Mouse (Mus musculus): ENCODE data around the gene Vstm5. TPM values are rescaled to one million over a fixed set of nuclear protein-coding genes. Genes with fewer than 3 reads are reported as not detected.

Vstm5 gene
- total RNA-seq, 2 experiments from 2014 or later = 1.5 to 3.0 TPM

- ATAC-seq (replicated peaks; ENCODE audit: low FRiP score, low TSS enrichment, poor library complexity, severe bottlenecking) = peak; percentile 91
Measured at GRCm38 (mm10) chr9:15305503-15306397, 66.9 kb downstream of the Vstm5 start, which contains the start of gene Taf1d. Gene Taf1d (plus strand): TSS chr9:15306214.

GRCm38 (mm10) chr9:15306398-15307119 lies 67.7 kb downstream of the Vstm5 start, which contains the start of gene 4931406C07Rik:
Gene 4931406C07Rik (minus strand): TSS chr9:15306448.
- no peak for ATAC-seq (replicated peaks; ENCODE audit: low FRiP score, low TSS enrichment, poor library complexity, severe bottlenecking)

- no peak for ATAC-seq (replicated peaks; ENCODE audit: low FRiP score, low TSS enrichment, poor library complexity, severe bottlenecking)
Measured at GRCm38 (mm10) chr9:15307257-15307656, 68.4 kb downstream of the Vstm5 start.

- no peak for ATAC-seq (replicated peaks; ENCODE audit: low FRiP score, low TSS enrichment, poor library complexity, severe bottlenecking)
Measured at GRCm38 (mm10) chr9:15308254-15308653, 69.4 kb downstream of the Vstm5 start.

Other genes with a start within 250 kb of the Vstm5 start
- 3.9 and 19.7 TPM in 2 replicates for gene Panx1, start 193.6 kb upstream of the Vstm5 start, total RNA-seq (2014; fragmentation: Nextera tagmentation)
- gene Panx1, start 193.6 kb upstream of the Vstm5 start, total RNA-seq (2017) = 5.2 and 5.4 TPM in 2 replicates
- gene Hephl1, start 126.9 kb upstream of the Vstm5 start, total RNA-seq (2014; fragmentation: Nextera tagmentation) = not detected in 2 replicates
- not detected in 2 replicates for gene Hephl1, start 126.9 kb upstream of the Vstm5 start, total RNA-seq (2017)
- gene Med17, start 40.9 kb downstream of the Vstm5 start, total RNA-seq (2014; fragmentation: Nextera tagmentation) = 26.1 and 33.5 TPM in 2 replicates
- 28.2 and 37.4 TPM in 2 replicates for gene Med17, start 40.9 kb downstream of the Vstm5 start, total RNA-seq (2017)
- 439 and 454 TPM in 2 replicates for gene Taf1d, start 67.2 kb downstream of the Vstm5 start, total RNA-seq (2014; fragmentation: Nextera tagmentation)
- gene Taf1d, start 67.2 kb downstream of the Vstm5 start, total RNA-seq (2017) = 1,383 and 1,827 TPM in 2 replicates
- 6.5 and 8.3 TPM in 2 replicates for gene 4931406C07Rik, start 67.4 kb downstream of the Vstm5 start, total RNA-seq (2014; fragmentation: Nextera tagmentation)
- gene 4931406C07Rik, start 67.4 kb downstream of the Vstm5 start, total RNA-seq (2017) = 5.2 and 6.7 TPM in 2 replicates
- gene Cep295, start 118.7 kb downstream of the Vstm5 start, total RNA-seq (2014; fragmentation: Nextera tagmentation) = 71.0 and 86.0 TPM in 2 replicates
- 45.3 and 66.4 TPM in 2 replicates for gene Cep295, start 118.7 kb downstream of the Vstm5 start, total RNA-seq (2017)